Mouse (Mus musculus): ENCODE results near the gene Nmnat3. TPM values are rescaled to one million over a fixed set of nuclear protein-coding genes. Genes with fewer than 3 reads are reported as not detected.

The Nmnat3 gene
- polyA plus RNA-seq, 1 experiment from 2014 or later: 15.1 TPM

DNA sequence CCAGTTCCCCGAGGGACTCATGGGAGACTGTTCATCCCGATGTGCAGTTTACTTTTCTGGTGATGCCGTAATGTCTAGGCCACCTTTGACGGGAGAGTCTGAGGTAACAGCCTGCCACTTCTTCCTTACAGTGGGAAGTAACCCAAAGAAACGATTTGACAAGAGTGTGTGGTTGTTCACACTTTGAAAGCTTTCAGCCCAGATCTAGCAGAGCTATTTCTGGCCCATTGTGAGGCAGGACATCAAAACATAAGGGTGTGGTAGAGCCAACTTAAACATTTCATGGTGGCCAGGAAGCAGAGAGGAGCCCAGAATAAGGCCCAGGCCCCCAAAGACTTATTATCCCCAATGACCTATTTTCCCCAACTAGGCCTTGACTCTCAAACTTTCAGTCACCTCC is 114.4 kb downstream of the Nmnat3 start:
- Histone ChIP-seq H3K27ac (no peak overlapping the region), H3K27me3 (ENCODE audit: insufficient read depth, low read length) (no peaks in the 10 kb centered on the region), H3K9ac (ENCODE audit: low read depth, low read length) (no peak overlapping the region), H3K9me3 (replicated peaks; ENCODE audit: low read length) (no peaks in the 10 kb centered on the region), H3K4me1 (replicated peaks; ENCODE audit: insufficient read depth, low read length) (no peaks in the 10 kb centered on the region), H3K4me3 (replicated peaks; ENCODE audit: low read depth, low read length) (no peak overlapping the region), H3K36me3 (ENCODE audit: insufficient read depth, low read length) (no peaks in the 10 kb centered on the region), H3K4me2 (ENCODE audit: low read length) (no peak overlapping the region)
- TF ChIP-seq CTCF (IDR thresholded peaks at IDR 0.05; ENCODE audit: low read depth): no peak
- DNase-seq (ENCODE audit: low spot score) (no peak), ATAC-seq (replicated peaks; ENCODE audit: low FRiP score, low read depth) (no peak)
- WGBS: 72% methylated on average over 5 of the region's 5 CpGs

DNA sequence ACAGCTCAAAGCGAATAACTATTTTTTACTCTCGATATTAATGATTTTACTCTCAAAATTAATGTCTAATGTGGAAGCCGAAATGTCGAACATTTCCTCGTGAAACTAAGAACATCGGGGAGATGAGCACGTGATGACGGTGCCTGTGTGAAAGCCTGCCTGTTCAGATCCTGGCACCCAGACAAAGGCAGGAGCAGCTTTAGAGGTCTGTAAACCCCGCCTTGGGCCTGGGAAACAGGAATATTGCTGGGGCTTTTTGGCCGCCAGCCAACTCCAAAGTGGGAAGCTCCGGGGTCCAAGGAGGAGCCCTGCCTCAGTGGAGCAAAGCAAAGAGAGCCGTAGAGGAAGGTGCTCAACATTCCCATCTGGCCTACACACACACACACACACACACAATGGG is 120.5 kb downstream of the Nmnat3 start:
- Histone ChIP-seq H3K4me1 (replicated peaks; ENCODE audit: insufficient read depth, low read length) (no peaks in the 10 kb centered on the region), H3K27ac (no peak overlapping the region), H3K9me3 (replicated peaks; ENCODE audit: low read length) (no peaks in the 10 kb centered on the region), H3K4me2 (ENCODE audit: low read length) (no peak overlapping the region), H3K9ac (ENCODE audit: low read depth, low read length) (no peak overlapping the region), H3K27me3 (ENCODE audit: insufficient read depth, low read length) (no peaks in the 10 kb centered on the region), H3K36me3 (ENCODE audit: insufficient read depth, low read length) (no peaks in the 10 kb centered on the region), H3K4me3 (replicated peaks; ENCODE audit: low read depth, low read length) (no peak overlapping the region)
- 81% methylated on average over 12 of the region's 12 CpGs for WGBS
- TF ChIP-seq CTCF (IDR thresholded peaks at IDR 0.05; ENCODE audit: low read depth): no peak
- ATAC-seq (replicated peaks; ENCODE audit: low FRiP score, low read depth) (no peak), DNase-seq (ENCODE audit: low spot score) (no peak)

DNA sequence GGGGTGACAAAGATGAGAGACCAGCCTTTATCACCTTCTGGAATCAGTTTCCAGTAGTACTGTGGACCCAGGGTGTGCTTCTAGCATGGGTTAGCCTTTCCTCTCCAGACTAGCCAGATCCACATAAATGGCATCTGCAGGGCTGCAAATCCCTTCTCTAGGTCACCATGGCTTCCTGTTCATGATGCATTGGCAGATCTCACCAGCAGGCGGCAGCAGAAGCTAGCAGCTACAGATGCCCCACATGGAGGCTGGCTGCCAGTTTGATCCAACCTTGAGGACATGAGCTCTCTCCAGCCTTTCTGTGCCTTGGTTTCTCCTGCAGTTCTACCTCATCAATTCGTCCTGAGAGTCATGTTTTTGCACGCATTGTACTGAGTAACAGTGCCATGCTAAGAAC is 121.9 kb downstream of the Nmnat3 start:
- peak; percentile 95 for TF ChIP-seq CTCF (IDR thresholded peaks at IDR 0.05; ENCODE audit: low read depth)
- H3K4me3 ChIP-seq (replicated peaks; ENCODE audit: low read depth, low read length): no peak overlapping the region
- H3K27ac ChIP-seq: no peak overlapping the region
- H3K36me3 ChIP-seq (ENCODE audit: insufficient read depth, low read length): no peaks in the 10 kb centered on the region
- no peaks in the 10 kb centered on the region for H3K27me3 ChIP-seq (ENCODE audit: insufficient read depth, low read length)
- ATAC-seq (replicated peaks; ENCODE audit: low FRiP score, low read depth) (no peak), DNase-seq (ENCODE audit: low spot score) (peak; percentile 79)
- H3K4me1 ChIP-seq (replicated peaks; ENCODE audit: insufficient read depth, low read length): no peaks in the 10 kb centered on the region
- 26% methylated on average over 3 of the region's 3 CpGs for WGBS
- H3K9ac ChIP-seq (ENCODE audit: low read depth, low read length): no peak overlapping the region
- H3K9me3 ChIP-seq (replicated peaks; ENCODE audit: low read length): no peaks in the 10 kb centered on the region
- H3K4me2 ChIP-seq (ENCODE audit: low read length): no peak overlapping the region

DNA sequence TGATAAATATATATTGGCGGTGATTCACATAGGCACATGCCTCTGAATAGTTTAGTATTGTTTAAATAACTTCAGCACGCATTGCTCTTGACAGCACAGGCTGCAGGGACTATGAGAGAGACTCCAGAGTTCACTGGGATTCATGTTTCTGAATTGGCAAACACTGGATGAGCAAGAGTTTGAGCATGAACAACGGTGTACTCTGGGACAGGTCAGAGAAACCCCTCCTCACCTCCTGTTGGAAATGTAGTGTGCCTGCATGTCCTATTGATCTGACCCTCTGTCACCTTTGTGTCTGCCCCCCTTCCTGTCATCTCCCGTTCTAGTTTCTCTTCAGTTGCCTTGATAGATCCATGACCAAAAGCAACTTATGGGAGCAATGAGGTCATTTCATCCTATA is 128.2 kb downstream of the Nmnat3 start:
- 83% methylated on average over 4 of the region's 4 CpGs for WGBS
- H3K9me3 ChIP-seq (replicated peaks; ENCODE audit: low read length): no peaks in the 10 kb centered on the region
- no peaks in the 10 kb centered on the region for H3K27me3 ChIP-seq (ENCODE audit: insufficient read depth, low read length)
- no peak overlapping the region for H3K9ac ChIP-seq (ENCODE audit: low read depth, low read length)
- no peak overlapping the region for H3K4me3 ChIP-seq (replicated peaks; ENCODE audit: low read depth, low read length)
- no peak overlapping the region for H3K27ac ChIP-seq
- H3K4me1 ChIP-seq (replicated peaks; ENCODE audit: insufficient read depth, low read length): no peaks in the 10 kb centered on the region
- H3K4me2 ChIP-seq (ENCODE audit: low read length): no peak overlapping the region
- ATAC-seq (replicated peaks; ENCODE audit: low FRiP score, low read depth): no peak
- DNase-seq (ENCODE audit: low spot score): no peak
- no peak for TF ChIP-seq CTCF (IDR thresholded peaks at IDR 0.05; ENCODE audit: low read depth)
- H3K36me3 ChIP-seq (ENCODE audit: insufficient read depth, low read length): no peaks in the 10 kb centered on the region

DNA sequence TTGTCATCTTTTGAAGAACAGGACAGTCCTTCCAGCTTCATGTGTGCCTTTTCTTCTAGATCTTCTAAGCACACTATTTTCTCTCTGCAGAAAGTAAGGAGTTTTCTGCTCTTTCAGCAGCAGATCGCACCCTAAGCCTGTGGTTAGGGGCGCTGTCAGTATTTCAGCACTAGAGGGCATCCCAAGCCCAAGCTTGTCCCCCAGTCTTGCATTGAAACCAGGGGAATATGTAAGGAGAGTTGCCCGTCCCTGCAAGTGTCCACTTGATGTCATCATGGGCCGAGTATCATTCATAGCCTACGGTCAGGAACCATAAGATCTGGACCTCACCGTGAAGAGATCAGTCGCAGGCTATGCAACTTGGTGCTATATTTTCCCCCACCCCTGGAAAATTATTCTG is 130.7 kb downstream of the Nmnat3 start:
- Histone ChIP-seq H3K36me3 (ENCODE audit: insufficient read depth, low read length) (no peaks in the 10 kb centered on the region), H3K27me3 (ENCODE audit: insufficient read depth, low read length) (no peaks in the 10 kb centered on the region), H3K9ac (ENCODE audit: low read depth, low read length) (no peak overlapping the region), H3K4me1 (replicated peaks; ENCODE audit: insufficient read depth, low read length) (no peaks in the 10 kb centered on the region), H3K4me2 (ENCODE audit: low read length) (no peak overlapping the region), H3K27ac (no peak overlapping the region), H3K4me3 (replicated peaks; ENCODE audit: low read depth, low read length) (no peak overlapping the region), H3K9me3 (replicated peaks; ENCODE audit: low read length) (no peaks in the 10 kb centered on the region)
- TF ChIP-seq CTCF (IDR thresholded peaks at IDR 0.05; ENCODE audit: low read depth): peak; percentile 79
- peak; percentile 84 for DNase-seq (ENCODE audit: low spot score)
- no peak for ATAC-seq (replicated peaks; ENCODE audit: low FRiP score, low read depth)
- WGBS: 37% methylated on average over 7 of the region's 7 CpGs

DNA sequence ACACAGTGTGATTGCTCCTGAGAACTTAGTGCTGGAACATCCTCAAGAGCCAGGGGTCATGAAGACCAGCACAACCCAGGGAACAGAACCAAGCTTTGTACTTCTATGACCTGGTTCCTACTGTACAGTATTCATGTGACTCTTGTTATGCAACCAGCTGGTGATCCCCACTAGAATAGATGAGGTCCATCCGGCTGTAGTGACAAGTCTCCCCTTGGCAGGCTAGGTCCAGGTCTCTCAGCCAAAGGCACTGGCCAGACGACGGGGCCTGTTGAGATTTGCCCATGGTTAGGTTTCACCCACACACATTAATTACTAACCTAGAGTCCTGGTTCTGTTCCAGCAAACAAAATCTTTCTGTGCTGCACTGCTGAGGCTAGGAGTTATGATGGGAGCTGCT is 131.1 kb downstream of the Nmnat3 start:
- Histone ChIP-seq H3K9ac (ENCODE audit: low read depth, low read length) (no peak overlapping the region), H3K36me3 (ENCODE audit: insufficient read depth, low read length) (no peaks in the 10 kb centered on the region), H3K4me2 (ENCODE audit: low read length) (no peak overlapping the region), H3K27ac (no peak overlapping the region), H3K27me3 (ENCODE audit: insufficient read depth, low read length) (no peaks in the 10 kb centered on the region), H3K4me1 (replicated peaks; ENCODE audit: insufficient read depth, low read length) (no peaks in the 10 kb centered on the region), H3K9me3 (replicated peaks; ENCODE audit: low read length) (no peaks in the 10 kb centered on the region), H3K4me3 (replicated peaks; ENCODE audit: low read depth, low read length) (no peak overlapping the region)
- DNase-seq (ENCODE audit: low spot score) (no peak), ATAC-seq (replicated peaks; ENCODE audit: low FRiP score, low read depth) (no peak)
- no peak for TF ChIP-seq CTCF (IDR thresholded peaks at IDR 0.05; ENCODE audit: low read depth)
- WGBS: 80% methylated on average over 3 of the region's 3 CpGs

DNA sequence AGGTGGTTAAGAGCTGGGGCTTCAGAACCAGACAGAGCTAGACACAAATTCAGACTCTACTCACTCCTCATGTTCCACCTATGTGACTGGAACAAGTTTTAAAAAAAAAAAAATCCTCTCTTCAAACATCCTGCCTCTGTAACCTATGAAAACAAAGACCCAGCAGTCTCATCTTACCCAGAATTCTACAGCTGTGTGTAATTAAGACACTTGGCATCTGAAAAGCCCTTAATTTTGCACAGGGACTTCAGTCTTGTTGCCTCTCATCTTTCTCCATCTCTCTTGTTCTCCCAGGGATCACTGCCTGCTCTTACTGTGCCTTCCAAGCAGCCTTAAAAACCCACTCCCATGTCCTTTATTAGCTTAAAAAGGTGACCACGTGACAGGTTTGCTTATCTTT is 133.4 kb downstream of the Nmnat3 start:
- H3K27ac ChIP-seq: no peak overlapping the region
- H3K4me2 ChIP-seq (ENCODE audit: low read length): no peak overlapping the region
- no peak for TF ChIP-seq CTCF (IDR thresholded peaks at IDR 0.05; ENCODE audit: low read depth)
- H3K4me1 ChIP-seq (replicated peaks; ENCODE audit: insufficient read depth, low read length): peaks cover 8% of the 10 kb centered on the region
- H3K9me3 ChIP-seq (replicated peaks; ENCODE audit: low read length): no peaks in the 10 kb centered on the region
- no peaks in the 10 kb centered on the region for H3K27me3 ChIP-seq (ENCODE audit: insufficient read depth, low read length)
- H3K4me3 ChIP-seq (replicated peaks; ENCODE audit: low read depth, low read length): no peak overlapping the region
- WGBS: 43% methylated on average over 1 of the region's 1 CpGs
- ATAC-seq (replicated peaks; ENCODE audit: low FRiP score, low read depth) (no peak), DNase-seq (ENCODE audit: low spot score) (peak; percentile 49)
- H3K9ac ChIP-seq (ENCODE audit: low read depth, low read length): no peak overlapping the region
- no peaks in the 10 kb centered on the region for H3K36me3 ChIP-seq (ENCODE audit: insufficient read depth, low read length)

Measured in kidney, postnatal 0 days (tissue).